Mouse (Mus musculus) forebrain, embryonic 16.5 days (tissue): ENCODE results near the gene Ptprk. TPM values are rescaled to one million over a fixed set of nuclear protein-coding genes. Genes with fewer than 3 reads are reported as not detected.

Source experiments
- ATAC-seq: fragments of 200-750 bp; cut with Nextera tagmentation; 2 replicates; pipeline ENCODE4 v1.8.0; 2017; ENCODE audit warnings: mild to moderate bottlenecking, moderate library complexity
- H3K27ac ChIP-seq: fragments of 300-500 bp; sonication (generic); 2 replicates; pipeline ENCODE4 v1.5.1; 2014; ENCODE audit warnings: low read length, control low read depth
- H3K27me3 ChIP-seq: fragments of 300-500 bp; sonication (generic); replicated peaks from 2 replicates; pipeline ENCODE4 v1.6.1; 2014; ENCODE audit warnings: low read length; ENCODE audit not compliant: control insufficient read depth, insufficient read depth
- H3K36me3 ChIP-seq: fragments of 300-500 bp; sonication (generic); 2 replicates; pipeline ENCODE4 v1.6.1; 2014; ENCODE audit not compliant: control insufficient read depth, insufficient read depth
- H3K4me1 ChIP-seq: fragments of 300-500 bp; sonication (generic); replicated peaks from 2 replicates; pipeline ENCODE4 v1.6.1; 2014; ENCODE audit warnings: low read length; ENCODE audit not compliant: control insufficient read depth, insufficient read depth
- H3K4me2 ChIP-seq: fragments of 300-500 bp; sonication (generic); 2 replicates; pipeline ENCODE4 v1.6.1; 2014; ENCODE audit warnings: mild to moderate bottlenecking, low read length, control low read depth
- H3K4me3 ChIP-seq: fragments of 300-500 bp; sonication (generic); replicated peaks from 2 replicates; pipeline ENCODE4 v1.5.1; 2014; ENCODE audit warnings: mild to moderate bottlenecking, low read length, control low read depth
- H3K9ac ChIP-seq: fragments of 300-500 bp; sonication (generic); replicated peaks from 2 replicates; pipeline ENCODE4 v1.6.1; 2014; ENCODE audit warnings: low read depth, low read length, control low read depth
- H3K9me3 ChIP-seq: fragments of 300-500 bp; sonication (generic); 2 replicates; pipeline ENCODE4 v1.6.1; 2016; ENCODE audit warnings: low read length; ENCODE audit not compliant: control insufficient read depth
- WGBS: fragments of 180-500 bp; shearing (Covaris S2); extraction: QIAGEN DNeasy Blood & Tissue Kit; methylation state at CpG from one replicate; pipeline ENCODE4 v1.1.7; 2014; 5-methylcytosine and 5-hydroxymethylcytosine counted together
- polyA plus RNA-seq: library from polyadenylated mRNA; unstranded; fragments of >200 nt; fragmentation: Nextera tagmentation; extraction: Ambion mirVana; gene quantifications from 2 replicates; pipeline ENCODE4 v1.2.1, GENCODE M21; 2015

Ptprk gene
- polyA plus RNA-seq, 1 experiment from 2014 or later, result 43.7 TPM

- Histone ChIP-seq H3K4me1 (peaks cover 14% of the 10 kb centered on the region), H3K27ac (no peak overlapping the region), H3K9me3 (no peaks in the 10 kb centered on the region), H3K27me3 (no peaks in the 10 kb centered on the region), H3K4me2 (no peak overlapping the region), H3K4me3 (no peak overlapping the region), H3K36me3 (no peaks in the 10 kb centered on the region), H3K9ac (no peak overlapping the region)
- no peak for ATAC-seq
Observed at GRCm38 (mm10) chr10:28161306-28161705, 86.7 kb downstream of the Ptprk start.

- no peak overlapping the region for H3K9ac ChIP-seq
- peaks cover 13% of the 10 kb centered on the region for H3K4me1 ChIP-seq
- H3K36me3 ChIP-seq, result no peaks in the 10 kb centered on the region
- no peak overlapping the region for H3K27ac ChIP-seq
- no peaks in the 10 kb centered on the region for H3K27me3 ChIP-seq
- no peak for ATAC-seq
- no peaks in the 10 kb centered on the region for H3K9me3 ChIP-seq
- no peak overlapping the region for H3K4me2 ChIP-seq
- H3K4me3 ChIP-seq, result no peak overlapping the region
Observed at GRCm38 (mm10) chr10:28164250-28164649, 89.6 kb downstream of the Ptprk start.

- H3K36me3 ChIP-seq, result no peaks in the 10 kb centered on the region
- H3K27ac ChIP-seq, result no peak overlapping the region
- no peak overlapping the region for H3K4me3 ChIP-seq
- no peak overlapping the region for H3K9ac ChIP-seq
- H3K4me2 ChIP-seq, result no peak overlapping the region
- H3K4me1 ChIP-seq, result peaks cover 11% of the 10 kb centered on the region
- H3K27me3 ChIP-seq, result no peaks in the 10 kb centered on the region
- no peaks in the 10 kb centered on the region for H3K9me3 ChIP-seq
- no peak for ATAC-seq
Observed at GRCm38 (mm10) chr10:28164746-28165145, 90.1 kb downstream of the Ptprk start.

- ATAC-seq, result no peak
- 46% methylated on average over 1 of the region's 1 CpGs for WGBS
- H3K4me1 ChIP-seq, result peaks cover 8% of the 10 kb centered on the region
- no peak overlapping the region for H3K27ac ChIP-seq
- H3K9ac ChIP-seq, result no peak overlapping the region
- H3K9me3 ChIP-seq, result no peaks in the 10 kb centered on the region
- no peaks in the 10 kb centered on the region for H3K36me3 ChIP-seq
- H3K27me3 ChIP-seq, result no peaks in the 10 kb centered on the region
- no peak overlapping the region for H3K4me2 ChIP-seq
- no peak overlapping the region for H3K4me3 ChIP-seq
Observed at GRCm38 (mm10) chr10:28166610-28167009, 92.0 kb downstream of the Ptprk start.

- Histone ChIP-seq H3K27me3 (no peaks in the 10 kb centered on the region), H3K4me2 (no peak overlapping the region), H3K4me3 (no peak overlapping the region), H3K36me3 (no peaks in the 10 kb centered on the region), H3K27ac (no peak overlapping the region), H3K4me1 (peaks cover 8% of the 10 kb centered on the region), H3K9me3 (no peaks in the 10 kb centered on the region), H3K9ac (no peak overlapping the region)
- ATAC-seq, result no peak
- WGBS, result 37% methylated on average over 2 of the region's 2 CpGs
Observed at GRCm38 (mm10) chr10:28167097-28167496, 92.5 kb downstream of the Ptprk start.

GRCm38 (mm10) chr10:28171196-28171595, 96.6 kb downstream of the Ptprk start:
- WGBS, result 96% methylated on average over 1 of the region's 1 CpGs
- Histone ChIP-seq H3K27ac (no peak overlapping the region), H3K9me3 (no peaks in the 10 kb centered on the region), H3K36me3 (no peaks in the 10 kb centered on the region), H3K9ac (no peak overlapping the region), H3K4me3 (no peak overlapping the region), H3K4me1 (no peaks in the 10 kb centered on the region), H3K27me3 (no peaks in the 10 kb centered on the region), H3K4me2 (no peak overlapping the region)
- no peak for ATAC-seq

- Histone ChIP-seq H3K27me3 (no peaks in the 10 kb centered on the region), H3K36me3 (no peaks in the 10 kb centered on the region), H3K9ac (no peak overlapping the region), H3K27ac (no peak overlapping the region), H3K4me1 (no peaks in the 10 kb centered on the region), H3K9me3 (no peaks in the 10 kb centered on the region), H3K4me2 (no peak overlapping the region), H3K4me3 (no peak overlapping the region)
- WGBS, result 77% methylated on average over 4 of the region's 4 CpGs
- ATAC-seq, result no peak
Observed at GRCm38 (mm10) chr10:28178876-28179275, 104.3 kb downstream of the Ptprk start.

GRCm38 (mm10) chr10:28182081-28182480, 107.5 kb downstream of the Ptprk start:
- Histone ChIP-seq H3K27me3 (no peaks in the 10 kb centered on the region), H3K27ac (no peak overlapping the region), H3K4me2 (no peak overlapping the region), H3K9me3 (no peaks in the 10 kb centered on the region), H3K4me1 (no peaks in the 10 kb centered on the region), H3K4me3 (no peak overlapping the region), H3K36me3 (no peaks in the 10 kb centered on the region), H3K9ac (no peak overlapping the region)
- ATAC-seq, result no peak
- WGBS, result 85% methylated on average over 3 of the region's 3 CpGs

GRCm38 (mm10) chr10:28184675-28185074, 110.1 kb downstream of the Ptprk start:
- no peak overlapping the region for H3K27ac ChIP-seq
- no peak overlapping the region for H3K9ac ChIP-seq
- WGBS, result 87% methylated on average over 6 of the region's 6 CpGs
- no peak for ATAC-seq
- no peaks in the 10 kb centered on the region for H3K9me3 ChIP-seq
- H3K4me1 ChIP-seq, result no peaks in the 10 kb centered on the region
- no peak overlapping the region for H3K4me2 ChIP-seq
- no peaks in the 10 kb centered on the region for H3K36me3 ChIP-seq
- no peak overlapping the region for H3K4me3 ChIP-seq
- no peaks in the 10 kb centered on the region for H3K27me3 ChIP-seq

- 74% methylated on average over 4 of the region's 4 CpGs for WGBS
- Histone ChIP-seq H3K27me3 (no peaks in the 10 kb centered on the region), H3K9me3 (no peaks in the 10 kb centered on the region), H3K4me3 (no peak overlapping the region), H3K4me1 (no peaks in the 10 kb centered on the region), H3K27ac (no peak overlapping the region), H3K4me2 (no peak overlapping the region), H3K9ac (no peak overlapping the region), H3K36me3 (no peaks in the 10 kb centered on the region)
- ATAC-seq, result no peak
Observed at GRCm38 (mm10) chr10:28185326-28185725, 110.7 kb downstream of the Ptprk start.
